Mouse (Mus musculus): Measurements from ENCODE around the gene Vdr. TPM values are rescaled to one million over a fixed set of nuclear protein-coding genes. Genes with fewer than 3 reads are reported as not detected.

Vdr gene
- polyA plus RNA-seq (2015; fragmentation: Nextera tagmentation; extraction: Ambion mirVana), result 0.09 and 0.32 TPM in 2 replicates

GRCm38 (mm10) chr15:97910530-97910929 is at the start of gene Vdr:
TSS of gene Vdr (minus strand) at chr15:97910630.
- peaks cover 25% of the 10 kb centered on the region for H3K27me3 ChIP-seq
- no peak for ATAC-seq (ENCODE audit: low FRiP score, low read depth)
- 95% methylated on average over 2 of the region's 2 CpGs for WGBS

GRCm38 (mm10) chr15:97956416-97956815 is 46.0 kb upstream of the Vdr start:
- WGBS, result 79% methylated on average over 11 of the region's 11 CpGs
- ATAC-seq (ENCODE audit: low FRiP score, low read depth), result no peak
- Histone ChIP-seq H3K36me3 (no peaks in the 10 kb centered on the region), H3K27me3 (no peaks in the 10 kb centered on the region), H3K9me3 (no peaks in the 10 kb centered on the region), H3K9ac (no peak overlapping the region), H3K4me3 (no peak overlapping the region), H3K4me2 (no peak overlapping the region), H3K27ac (replicated peaks) (no peak overlapping the region), H3K4me1 (replicated peaks) (peaks cover 11% of the 10 kb centered on the region; the same call in 1 of the 2 replicates)

More at GRCm38 (mm10) chr15:97910530-97910929, at the start of gene Vdr:
- H3K9ac ChIP-seq, result no peak within 1 kb of the TSS
- no peak within 1 kb of the TSS for H3K27ac ChIP-seq (replicated peaks)
- H3K4me1 ChIP-seq (replicated peaks), result peaks cover 20% of the 10 kb centered on the region
- no peak within 1 kb of the TSS for H3K4me3 ChIP-seq
- no peaks in the 10 kb centered on the region for H3K9me3 ChIP-seq
- H3K36me3 ChIP-seq, result no peaks in the 10 kb centered on the region
- H3K4me2 ChIP-seq, result no peak within 1 kb of the TSS

DNA sequence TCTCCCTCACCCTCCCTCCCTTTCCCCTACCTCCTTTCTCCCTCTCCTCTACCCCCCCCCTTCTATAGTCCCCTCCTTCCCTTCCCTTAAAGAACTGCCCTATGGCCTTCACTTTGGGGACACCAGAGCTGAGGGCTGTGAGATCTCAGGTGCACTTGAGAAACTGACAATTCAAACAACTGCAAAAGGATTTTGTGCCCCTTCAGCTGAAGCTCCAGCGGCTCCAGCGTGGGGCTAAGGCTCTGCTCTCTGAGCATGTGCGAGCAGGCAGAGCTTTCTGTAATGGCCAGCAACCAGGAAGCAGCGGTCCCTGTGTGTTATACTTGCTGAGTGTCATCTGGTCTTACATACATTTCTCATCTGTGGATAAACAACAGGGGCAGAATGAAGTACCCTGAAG is 45.3 kb upstream of the Vdr start:
- Histone ChIP-seq H3K9ac (no peak overlapping the region), H3K9me3 (no peaks in the 10 kb centered on the region), H3K27me3 (no peaks in the 10 kb centered on the region), H3K27ac (replicated peaks) (no peak overlapping the region), H3K4me1 (replicated peaks) (peaks cover 11% of the 10 kb centered on the region; the same call in 1 of the 2 replicates), H3K4me2 (no peak overlapping the region), H3K36me3 (no peaks in the 10 kb centered on the region), H3K4me3 (no peak overlapping the region)
- ATAC-seq (ENCODE audit: low FRiP score, low read depth), result no peak
- WGBS, result 24% methylated on average over 4 of the region's 4 CpGs

DNA sequence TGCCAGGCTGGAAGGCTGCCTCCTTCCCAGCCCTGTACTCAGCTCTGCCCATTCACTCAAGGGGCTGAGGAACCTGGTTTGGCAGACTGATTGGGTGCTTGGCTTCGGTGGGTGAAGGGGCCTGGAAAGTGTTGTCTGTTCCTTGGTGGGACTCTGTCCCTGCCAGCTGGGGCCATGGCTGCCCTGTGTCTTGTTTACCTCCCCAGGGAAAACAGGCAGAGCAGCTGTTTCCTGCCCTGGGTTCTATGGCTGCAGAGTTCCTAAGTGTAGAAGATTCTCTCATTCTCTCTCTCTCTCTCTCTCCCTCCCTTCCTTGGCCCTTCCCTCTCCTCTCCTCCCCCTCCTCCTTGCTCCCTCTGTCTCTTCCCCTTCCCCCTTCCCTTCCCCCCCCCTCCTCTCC is 44.9 kb upstream of the Vdr start:
- Histone ChIP-seq H3K36me3 (no peaks in the 10 kb centered on the region), H3K4me3 (no peak overlapping the region), H3K4me1 (replicated peaks) (peaks cover 11% of the 10 kb centered on the region; the same call in 1 of the 2 replicates), H3K9me3 (no peaks in the 10 kb centered on the region), H3K27ac (replicated peaks) (no peak overlapping the region), H3K4me2 (no peak overlapping the region), H3K27me3 (no peaks in the 10 kb centered on the region), H3K9ac (no peak overlapping the region)
- ATAC-seq (ENCODE audit: low FRiP score, low read depth), result no peak
- 50% methylated on average over 1 of the region's 1 CpGs for WGBS

DNA sequence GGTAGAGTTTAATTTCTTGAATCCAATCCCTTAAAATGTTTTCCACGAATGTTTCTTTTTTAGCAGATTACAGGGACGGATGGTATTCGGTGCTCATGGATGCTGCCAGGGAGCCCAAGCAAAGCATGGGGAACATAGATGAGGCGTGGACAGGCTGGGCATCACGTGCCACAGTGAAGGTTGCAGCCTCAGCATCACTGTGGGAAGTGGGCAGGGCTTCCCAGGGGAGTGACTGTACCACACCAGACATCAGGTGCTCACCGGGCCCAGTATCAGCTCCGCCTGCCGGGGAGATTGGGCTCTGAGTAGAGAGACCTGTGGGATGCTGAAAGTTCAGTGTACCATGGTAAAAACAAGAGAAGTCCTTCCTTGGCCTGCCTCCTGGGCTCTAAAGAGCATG is 44.2 kb upstream of the Vdr start:
- H3K4me1 ChIP-seq (replicated peaks), result peaks cover 11% of the 10 kb centered on the region; the same call in 1 of the 2 replicates
- no peak overlapping the region for H3K4me3 ChIP-seq
- H3K27ac ChIP-seq (replicated peaks), result no peak overlapping the region
- H3K9me3 ChIP-seq, result no peaks in the 10 kb centered on the region
- no peak overlapping the region for H3K9ac ChIP-seq
- H3K27me3 ChIP-seq, result no peaks in the 10 kb centered on the region
- no peaks in the 10 kb centered on the region for H3K36me3 ChIP-seq
- WGBS, result 82% methylated on average over 8 of the region's 8 CpGs
- no peak overlapping the region for H3K4me2 ChIP-seq
- ATAC-seq (ENCODE audit: low FRiP score, low read depth), result no peak

DNA sequence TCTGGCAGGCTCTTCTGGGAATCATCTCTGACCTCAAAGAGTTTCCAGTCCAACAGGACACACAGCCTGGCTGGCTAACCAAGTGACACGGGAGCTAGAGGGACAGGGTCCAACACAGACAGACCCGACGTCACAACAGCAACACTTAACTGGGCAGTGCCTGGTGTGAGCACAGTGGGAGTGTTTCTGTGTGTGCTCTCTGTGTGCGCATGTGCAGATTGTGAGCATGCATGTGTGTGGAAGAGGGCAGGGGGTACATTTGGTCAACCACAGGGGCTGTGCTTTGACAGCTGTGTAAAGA is 42.4 kb upstream of the Vdr start:
- H3K9ac ChIP-seq, result no peak overlapping the region
- no peaks in the 10 kb centered on the region for H3K27me3 ChIP-seq
- H3K36me3 ChIP-seq, result no peaks in the 10 kb centered on the region
- no peak for ATAC-seq (ENCODE audit: low FRiP score, low read depth)
- no peak overlapping the region for H3K4me3 ChIP-seq
- H3K9me3 ChIP-seq, result no peaks in the 10 kb centered on the region
- 70% methylated on average over 4 of the region's 4 CpGs for WGBS
- peaks cover 11% of the 10 kb centered on the region; the same call in 1 of the 2 replicates for H3K4me1 ChIP-seq (replicated peaks)
- peak overlapping the region; percentile 39 for H3K4me2 ChIP-seq
- H3K27ac ChIP-seq (replicated peaks), result no peak overlapping the region

GRCm38 (mm10) chr15:97952137-97952888 is 41.9 kb upstream of the Vdr start:
- H3K4me2 ChIP-seq, result peak overlapping the region; percentile 39
- H3K4me1 ChIP-seq (replicated peaks), result peaks cover 11% of the 10 kb centered on the region; the same call in 1 of the 2 replicates
- ATAC-seq (ENCODE audit: low FRiP score, low read depth), result peak; percentile 57; the same call in 1 of the 2 replicates
- H3K27me3 ChIP-seq, result no peaks in the 10 kb centered on the region
- no peaks in the 10 kb centered on the region for H3K9me3 ChIP-seq
- no peak overlapping the region for H3K4me3 ChIP-seq
- H3K36me3 ChIP-seq, result no peaks in the 10 kb centered on the region
- 15% methylated on average over 16 of the region's 16 CpGs for WGBS
- no peak overlapping the region for H3K9ac ChIP-seq
- H3K27ac ChIP-seq (replicated peaks), result no peak overlapping the region

DNA sequence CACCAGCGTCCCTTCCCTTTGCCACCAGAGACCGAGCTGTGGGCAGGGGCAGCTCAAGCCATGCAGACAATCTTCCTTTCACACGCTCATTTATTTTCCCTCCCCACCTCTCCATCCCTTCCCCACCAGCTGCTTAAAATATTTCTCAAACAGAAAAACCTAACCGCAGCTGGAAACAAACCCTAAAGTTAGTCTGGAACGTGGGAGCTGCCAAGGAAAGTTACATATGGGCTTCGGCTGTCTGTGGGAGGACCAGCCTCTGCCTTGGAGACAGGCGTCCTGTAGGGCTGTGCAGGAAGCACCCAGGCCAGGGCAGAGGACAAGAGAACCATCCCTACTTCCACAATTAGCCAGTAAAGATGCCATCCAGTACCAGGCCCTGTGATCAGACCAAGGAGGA is 39.8 kb upstream of the Vdr start:
- Histone ChIP-seq H3K9me3 (no peaks in the 10 kb centered on the region), H3K4me1 (replicated peaks) (peaks cover 7% of the 10 kb centered on the region; the same call in 1 of the 2 replicates), H3K4me2 (no peak overlapping the region), H3K4me3 (no peak overlapping the region), H3K27ac (replicated peaks) (no peak overlapping the region), H3K27me3 (no peaks in the 10 kb centered on the region), H3K36me3 (no peaks in the 10 kb centered on the region), H3K9ac (no peak overlapping the region)
- ATAC-seq (ENCODE audit: low FRiP score, low read depth), result no peak
- 81% methylated on average over 7 of the region's 7 CpGs for WGBS

DNA sequence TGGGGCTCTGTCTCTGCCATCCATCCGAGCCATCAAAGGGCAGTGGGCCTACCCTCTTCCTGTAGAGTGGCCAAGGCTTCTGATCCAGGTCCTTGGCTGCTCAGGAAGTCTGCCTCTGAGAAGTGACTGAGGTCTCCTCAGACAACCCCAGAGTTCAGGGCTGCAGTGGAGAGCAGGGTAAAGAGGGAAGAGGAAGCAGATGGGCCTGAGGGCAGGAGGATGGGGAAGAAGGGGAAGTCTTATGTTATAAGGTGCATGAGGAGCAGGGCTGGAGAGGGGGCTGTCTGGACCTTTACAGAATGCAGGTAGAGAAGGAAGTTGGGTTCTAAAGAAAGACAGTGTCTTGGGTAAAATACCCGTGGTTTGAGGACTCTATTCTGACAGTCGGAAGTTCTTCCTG is 39.3 kb upstream of the Vdr start:
- no peak overlapping the region for H3K4me3 ChIP-seq
- H3K27ac ChIP-seq (replicated peaks), result no peak overlapping the region
- peaks cover 7% of the 10 kb centered on the region; the same call in 1 of the 2 replicates for H3K4me1 ChIP-seq (replicated peaks)
- H3K36me3 ChIP-seq, result no peaks in the 10 kb centered on the region
- H3K9ac ChIP-seq, result no peak overlapping the region
- no peaks in the 10 kb centered on the region for H3K27me3 ChIP-seq
- no peaks in the 10 kb centered on the region for H3K9me3 ChIP-seq
- ATAC-seq (ENCODE audit: low FRiP score, low read depth), result no peak
- 80% methylated on average over 3 of the region's 3 CpGs for WGBS
- H3K4me2 ChIP-seq, result no peak overlapping the region

DNA sequence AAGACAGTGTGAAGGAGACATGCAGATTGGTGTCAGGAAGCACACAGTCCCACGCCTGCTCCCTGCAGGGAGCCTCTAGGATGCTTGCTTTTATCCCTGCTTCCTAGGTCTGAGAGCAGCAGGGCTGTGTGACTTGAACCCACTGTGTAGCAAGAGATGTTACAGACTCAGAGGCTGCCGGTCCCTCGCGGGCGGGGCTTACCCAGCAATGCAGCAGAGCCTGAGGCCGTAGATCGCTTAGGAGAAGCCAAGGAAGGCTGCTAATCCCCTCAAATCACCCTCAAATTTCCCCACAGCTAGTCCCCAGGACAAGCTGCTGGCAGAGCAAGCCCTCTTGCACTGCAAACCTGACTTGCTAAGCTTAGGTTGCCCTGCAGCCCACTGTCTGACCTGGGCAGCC is 38.3 kb upstream of the Vdr start:
- H3K27ac ChIP-seq (replicated peaks), result no peak overlapping the region
- H3K27me3 ChIP-seq, result no peaks in the 10 kb centered on the region
- peaks cover 7% of the 10 kb centered on the region; the same call in 1 of the 2 replicates for H3K4me1 ChIP-seq (replicated peaks)
- no peaks in the 10 kb centered on the region for H3K36me3 ChIP-seq
- WGBS, result 46% methylated on average over 7 of the region's 7 CpGs
- no peak overlapping the region for H3K9ac ChIP-seq
- ATAC-seq (ENCODE audit: low FRiP score, low read depth), result no peak
- H3K4me2 ChIP-seq, result no peak overlapping the region
- no peak overlapping the region for H3K4me3 ChIP-seq
- no peaks in the 10 kb centered on the region for H3K9me3 ChIP-seq

DNA sequence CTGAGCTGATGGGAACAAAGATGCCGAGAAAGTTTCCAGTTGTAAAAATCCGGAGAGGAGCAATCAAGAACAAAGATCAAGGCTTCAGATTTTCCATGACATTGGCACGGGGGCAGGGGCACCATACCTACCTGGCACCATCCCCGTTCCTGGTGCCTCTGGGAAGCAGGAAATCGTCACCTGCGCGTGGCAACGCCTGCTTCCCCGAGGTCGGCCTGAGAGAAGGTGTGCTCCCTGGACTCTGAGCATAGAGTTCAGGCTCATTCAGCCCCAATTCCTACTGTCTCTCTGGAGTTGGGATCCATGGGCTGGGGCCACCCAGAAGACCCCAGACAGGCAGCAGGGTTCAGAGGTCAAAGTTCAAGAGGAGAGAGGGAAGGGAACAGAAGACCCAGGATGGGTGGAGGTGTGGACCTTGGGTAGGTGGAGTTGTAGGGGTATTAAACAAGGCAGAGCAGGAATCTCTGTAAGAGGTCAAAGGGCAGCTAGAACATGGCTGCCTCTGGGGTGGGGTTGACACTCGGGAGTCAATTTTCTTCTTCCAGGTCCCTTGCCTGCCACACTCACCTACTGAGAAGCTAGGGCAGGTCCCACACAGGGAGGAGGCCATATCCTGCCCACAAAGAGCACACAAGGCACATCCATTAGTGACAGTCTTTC is 35.4 kb upstream of the Vdr start:
- WGBS, result 85% methylated on average over 11 of the region's 11 CpGs
- no peak for ATAC-seq (ENCODE audit: low FRiP score, low read depth)
- Histone ChIP-seq H3K4me3 (no peak overlapping the region), H3K9me3 (no peaks in the 10 kb centered on the region), H3K27me3 (no peaks in the 10 kb centered on the region), H3K9ac (no peak overlapping the region), H3K4me1 (replicated peaks) (no peaks in the 10 kb centered on the region), H3K36me3 (no peaks in the 10 kb centered on the region), H3K4me2 (no peak overlapping the region), H3K27ac (replicated peaks) (no peak overlapping the region)

- Histone ChIP-seq H3K36me3 (no peaks in the 10 kb centered on the region), H3K9me3 (no peaks in the 10 kb centered on the region), H3K27me3 (no peaks in the 10 kb centered on the region), H3K4me3 (no peak overlapping the region), H3K9ac (no peak overlapping the region), H3K4me1 (replicated peaks) (no peaks in the 10 kb centered on the region), H3K4me2 (no peak overlapping the region), H3K27ac (replicated peaks) (no peak overlapping the region)
- ATAC-seq (ENCODE audit: low FRiP score, low read depth), result no peak
- 80% methylated on average over 11 of the region's 11 CpGs for WGBS
Measured at GRCm38 (mm10) chr15:97944919-97945574, 34.6 kb upstream of the Vdr start.
